ENCODE assay signal across 25 mouse cellular contexts in the genomic region with DNA sequence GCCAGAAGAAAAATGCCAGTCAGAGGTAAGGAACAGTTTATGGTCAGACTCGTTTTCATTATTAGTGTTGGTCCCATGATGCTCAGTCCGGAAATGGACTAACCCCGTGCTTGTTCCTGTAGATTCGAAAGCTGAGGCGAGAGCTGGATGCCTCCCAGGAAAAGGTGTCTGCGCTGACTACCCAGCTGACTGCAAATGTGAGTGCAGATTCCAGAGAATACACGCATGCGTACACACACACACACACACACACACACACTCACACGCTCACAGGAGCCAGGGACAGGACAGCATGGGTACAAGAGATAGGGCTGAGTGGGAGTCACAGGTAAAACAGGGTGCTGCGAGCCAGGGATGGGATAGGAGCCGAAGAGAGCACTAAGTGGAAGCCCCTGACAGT.
DNase-seq lines count a peak whose midpoint lies in the region; ATAC-seq and TF ChIP-seq lines count a peak whose summit lies in the region.
"Had no signal": no experiment of that assay in that cellular context is flagged by ENCODE, and none has a peak within 500 bp of the region (broad histone marks: within the 10 kb centered on the region; RNA-seq: fewer than 3 reads in every experiment).

No protein-coding gene starts in this region.

- no peaks in the 10 kb centered on the region for H3K27me3 ChIP-seq in heart, embryonic 13.5 days (replicated peaks)
- H3K27me3 ChIP-seq in kidney, embryonic 16.5 days (ENCODE audit: insufficient read depth, low read length): no peaks in the 10 kb centered on the region
- H3K27me3 ChIP-seq in kidney, embryonic 15.5 days: no peaks in the 10 kb centered on the region
- no peaks in the 10 kb centered on the region for H3K27me3 ChIP-seq in heart, postnatal 0 days (ENCODE audit: control insufficient read depth, insufficient read depth, low read length)
- H3K27me3 ChIP-seq: forebrain, embryonic 13.5 days; liver, embryonic 12.5 days; midbrain, embryonic 13.5 days; neural tube, embryonic 13.5 days had no signal

- H3K9me3 ChIP-seq in heart, embryonic 13.5 days: no peaks in the 10 kb centered on the region
- H3K9me3 ChIP-seq in kidney, embryonic 16.5 days (ENCODE audit: low read length): no peaks in the 10 kb centered on the region
- H3K9me3 ChIP-seq in kidney, embryonic 15.5 days (replicated peaks): no peaks in the 10 kb centered on the region
- no peaks in the 10 kb centered on the region for H3K9me3 ChIP-seq in heart, postnatal 0 days (replicated peaks; ENCODE audit: control insufficient read depth, low read length)
- H3K9me3 ChIP-seq: forebrain, embryonic 13.5 days; liver, embryonic 12.5 days; midbrain, embryonic 13.5 days; neural tube, embryonic 13.5 days had no signal

- peak; percentile 3; the same call in 1 of the 2 replicates for ATAC-seq in frontal cortex, adult (ENCODE audit: low TSS enrichment)
- ATAC-seq in heart, embryonic 13.5 days (ENCODE audit: extremely low read depth, insufficient number of reproducible peaks, low FRiP score, low TSS enrichment): no peak
- ATAC-seq in kidney, embryonic 16.5 days (ENCODE audit: low FRiP score, low TSS enrichment): no peak
- ATAC-seq in kidney, embryonic 15.5 days (replicated peaks; ENCODE audit: low FRiP score): no peak
- ATAC-seq in heart, postnatal 0 days (ENCODE audit: insufficient read depth, low read depth): 0 out of 2 replicates have a peak, but pooled peaks have one; percentile 15
- no peak for ATAC-seq in megakaryocyte progenitor cell, adult 5-6 weeks (replicated peaks; ENCODE audit: poor library complexity)
- ATAC-seq: activated CD4-positive, CD25-positive, alpha-beta regulatory T cell, adult 4 months; forebrain, embryonic 13.5 days; hindbrain, embryonic 16.5 days; liver, embryonic 12.5 days; liver, postnatal 0 days; midbrain, embryonic 13.5 days had no signal

- peak overlapping the region; percentile 62; the same call in 1 of the 2 replicates for H3K9ac ChIP-seq in heart, embryonic 13.5 days
- 0 out of 2 replicates have a peak overlapping the region, but pooled peaks have one; percentile 11 for H3K9ac ChIP-seq in kidney, embryonic 16.5 days (replicated peaks; ENCODE audit: low read length)
- H3K9ac ChIP-seq in kidney, embryonic 15.5 days: no peak overlapping the region
- H3K9ac ChIP-seq in heart, postnatal 0 days (replicated peaks; ENCODE audit: low read depth, low read length): no peak overlapping the region
- H3K9ac ChIP-seq: forebrain, embryonic 13.5 days; liver, embryonic 12.5 days; liver, postnatal 0 days; midbrain, embryonic 13.5 days; neural tube, embryonic 13.5 days had no signal

- no peak for DNase-seq in frontal cortex, postnatal 25 days (ENCODE audit: low spot score in 2 of 2)
- no peak for DNase-seq in heart, adult 18-20 months
- DNase-seq in heart, postnatal 0 days (ENCODE audit: low spot score): peak; percentile 26
- DNase-seq: adrenal gland, adult 2 months; adrenal gland, postnatal 36 days; cerebellum, adult 8-10 months; cerebellum, postnatal 25 days; gastrocnemius, postnatal 25 days; kidney, adult 18-20 months; kidney, postnatal 4 days; liver, postnatal 0 days; lung, postnatal 36 days; thymus, postnatal 4 days had no signal

- H3K4me1 ChIP-seq in heart, embryonic 13.5 days: peaks cover 63% of the 10 kb centered on the region
- H3K4me1 ChIP-seq in kidney, embryonic 16.5 days (ENCODE audit: insufficient read depth, low read length): peaks cover 26% of the 10 kb centered on the region
- H3K4me1 ChIP-seq in kidney, embryonic 15.5 days: peaks cover 26% of the 10 kb centered on the region
- peaks cover 16% of the 10 kb centered on the region; the same call in 1 of the 2 replicates for H3K4me1 ChIP-seq in heart, postnatal 0 days (ENCODE audit: control insufficient read depth, insufficient read depth)
- H3K4me1 ChIP-seq: forebrain, embryonic 13.5 days had no signal

- peaks cover 87% of the 10 kb centered on the region for H3K36me3 ChIP-seq in heart, embryonic 13.5 days
- peaks cover 61% of the 10 kb centered on the region for H3K36me3 ChIP-seq in kidney, embryonic 16.5 days (ENCODE audit: insufficient read depth, low read length)
- peaks cover 92% of the 10 kb centered on the region for H3K36me3 ChIP-seq in kidney, embryonic 15.5 days
- H3K36me3 ChIP-seq in heart, postnatal 0 days (replicated peaks; ENCODE audit: control insufficient read depth, insufficient read depth, low read length): peaks cover 70% of the 10 kb centered on the region

- no peak for TF ChIP-seq CTCF in heart, postnatal 0 days (IDR thresholded peaks at IDR 0.05; ENCODE audit: low read depth)

- no peak for TF ChIP-seq EP300 in heart, postnatal 0 days (IDR thresholded peaks at IDR 0.05; ENCODE audit: low read depth)

- H3K27ac ChIP-seq in heart, embryonic 13.5 days (replicated peaks): peak overlapping the region; percentile 74
- H3K27ac ChIP-seq in kidney, embryonic 16.5 days (ENCODE audit: low read length): no peak overlapping the region
- no peak overlapping the region for H3K27ac ChIP-seq in kidney, embryonic 15.5 days
- no peak overlapping the region for H3K27ac ChIP-seq in heart, postnatal 0 days (ENCODE audit: low read depth)
- H3K27ac ChIP-seq: forebrain, embryonic 13.5 days; kidney, postnatal 0 days; liver, embryonic 12.5 days; midbrain, embryonic 13.5 days; neural tube, embryonic 13.5 days had no signal

- 69% methylated on average over 11 of the region's 11 CpGs for WGBS in heart, embryonic 13.5 days
- WGBS in kidney, embryonic 16.5 days: 78% methylated on average over 11 of the region's 11 CpGs
- 90% methylated on average over 11 of the region's 11 CpGs for WGBS in kidney, embryonic 15.5 days
- 65% methylated on average over 11 of the region's 11 CpGs for WGBS in heart, postnatal 0 days

- H3K4me3 ChIP-seq in heart, embryonic 13.5 days: no peak overlapping the region
- no peak overlapping the region for H3K4me3 ChIP-seq in kidney, embryonic 16.5 days (ENCODE audit: low read length)
- no peak overlapping the region for H3K4me3 ChIP-seq in kidney, embryonic 15.5 days (replicated peaks)
- no peak overlapping the region for H3K4me3 ChIP-seq in heart, postnatal 0 days (ENCODE audit: low read depth, low read length)
- H3K4me3 ChIP-seq: forebrain, embryonic 13.5 days; liver, embryonic 12.5 days; midbrain, embryonic 13.5 days; neural tube, embryonic 13.5 days had no signal

- H3K4me2 ChIP-seq in heart, embryonic 13.5 days: no peak overlapping the region
- no peak overlapping the region for H3K4me2 ChIP-seq in kidney, embryonic 16.5 days (replicated peaks; ENCODE audit: low read depth, low read length)
- H3K4me2 ChIP-seq in kidney, embryonic 15.5 days: no peak overlapping the region
- H3K4me2 ChIP-seq in heart, postnatal 0 days (ENCODE audit: low read depth, low read length): no peak overlapping the region
- H3K4me2 ChIP-seq: forebrain, embryonic 13.5 days; liver, embryonic 12.5 days; midbrain, embryonic 13.5 days; neural tube, embryonic 13.5 days had no signal

Comparison
In these comparisons a context has a peak if more than half of its experiments do, and no peak if none do; other contexts are left out.
1. ATAC-seq: peak in frontal cortex, adult (single experiment) and heart, postnatal 0 days (single experiment); none in heart, embryonic 13.5 days (single experiment), kidney, embryonic 16.5 days (single experiment), kidney, embryonic 15.5 days (single experiment) and megakaryocyte progenitor cell, adult 5-6 weeks (single experiment).
2. H3K9ac ChIP-seq: peak in heart, embryonic 13.5 days (single experiment) and kidney, embryonic 16.5 days (single experiment); none in kidney, embryonic 15.5 days (single experiment) and heart, postnatal 0 days (single experiment).